Mouse (Mus musculus) liver, embryonic 14 days (tissue): Measurements from ENCODE around the gene Cct3. TPM values are rescaled to one million over a fixed set of nuclear protein-coding genes. Genes with fewer than 3 reads are reported as not detected.

Experiments used
- polyA plus RNA-seq: library from polyadenylated mRNA; depleted of rRNA; stranded (reverse); fragments of >200 nt; gene quantifications from 2 replicates; pipeline ENCODE4 v1.2.3, GENCODE M21; 2012; rRNA removed

Gene Cct3
- polyA plus RNA-seq = 184 and 203 TPM in 2 replicates

GRCm38 (mm10) chr3:88296561-88297318, at the start of gene Cct3, which contains the start of gene Tsacc:
Cct3 (plus strand) TSS chr3:88297116.
Tsacc (minus strand) TSS chr3:88296999.

GRCm38 (mm10) chr3:88254268-88254926, 42.5 kb upstream of the Cct3 start, which contains the start of gene Rhbg:
Rhbg (minus strand) TSS chr3:88254709.

GRCm38 (mm10) chr3:88287110-88287509, 9.8 kb upstream of the Cct3 start, which contains the start of gene Gm38392:
Gm38392 (minus strand) TSS chr3:88287210.

GRCm38 (mm10) chr3:88324951-88325405, 28.1 kb downstream of the Cct3 start, which contains the start of gene Glmp:
Glmp (plus strand) TSS chr3:88325023.

GRCm38 (mm10) chr3:88336058-88337013, 39.4 kb downstream of the Cct3 start, which contains the start of the genes Tmem79 and Smg5:
Tmem79 (minus strand) TSS chr3:88336148.
Smg5 (plus strand) TSS chr3:88336260.

GRCm38 (mm10) chr3:88364337-88364736, 67.4 kb downstream of the Cct3 start, which contains the start of gene Paqr6:
Paqr6 (plus strand) TSS chr3:88364584.

Other genes starting within 250 kb of the Cct3 start
- 22.7 and 25.6 TPM in 2 replicates for gene Naxe, start 238.6 kb upstream of the Cct3 start, polyA plus RNA-seq
- not detected in 2 replicates for gene Ttc24, start 218.8 kb upstream of the Cct3 start, polyA plus RNA-seq
- 7.0 and 8.7 TPM in 2 replicates for gene Iqgap3, start 215.1 kb upstream of the Cct3 start, polyA plus RNA-seq
- 8.7 and 10.4 TPM in 2 replicates for gene Mef2d, start 154.7 kb upstream of the Cct3 start, polyA plus RNA-seq
- 5.2 and 5.9 TPM in 2 replicates for gene Rhbg, start 42.4 kb upstream of the Cct3 start, polyA plus RNA-seq
- 0.05 TPM in 1 of 2 replicates, not detected in the other for gene Gm38392, start 9.9 kb upstream of the Cct3 start, polyA plus RNA-seq
- 2.3 TPM in 2 replicates for gene Tsacc, start 117 bp upstream of the Cct3 start, polyA plus RNA-seq
- 25.8 and 30.1 TPM in 2 replicates for gene Glmp, start 27.9 kb downstream of the Cct3 start, polyA plus RNA-seq
- gene Tmem79, start 39.0 kb downstream of the Cct3 start, polyA plus RNA-seq = 0.53 and 0.83 TPM in 2 replicates
- gene Smg5, start 39.1 kb downstream of the Cct3 start, polyA plus RNA-seq = 31.8 and 36.4 TPM in 2 replicates
- gene Paqr6, start 67.5 kb downstream of the Cct3 start, polyA plus RNA-seq = 6.3 and 7.4 TPM in 2 replicates
- gene Bglap3, start 75.6 kb downstream of the Cct3 start, polyA plus RNA-seq = 0.31 and 0.45 TPM in 2 replicates
- gene Bglap2, start 81.6 kb downstream of the Cct3 start, polyA plus RNA-seq = not detected in 2 replicates
- not detected in 2 replicates for gene Bglap, start 87.3 kb downstream of the Cct3 start, polyA plus RNA-seq
- 57.8 and 64.4 TPM in 2 replicates for gene Pmf1, start 113.2 kb downstream of the Cct3 start, polyA plus RNA-seq
- 7.5 and 8.9 TPM in 2 replicates for gene Slc25a44, start 128.0 kb downstream of the Cct3 start, polyA plus RNA-seq
- 11.0 and 13.4 TPM in 2 replicates for gene Sema4a, start 164.1 kb downstream of the Cct3 start, polyA plus RNA-seq
- 62.2 and 64.1 TPM in 2 replicates for gene Lmna, start 212.8 kb downstream of the Cct3 start, polyA plus RNA-seq
- gene Mex3a, start 235.3 kb downstream of the Cct3 start, polyA plus RNA-seq = 1.2 and 1.3 TPM in 2 replicates